In genomic region chr4:133024969-133025685, GRCm38 (mm10) we compare ENCODE assay signal across 9 mouse cellular contexts. TPM values are rescaled to one million over a fixed set of nuclear protein-coding genes. Genes with fewer than 3 reads are reported as not detected.
DNase-seq lines count a peak whose midpoint lies in the region; ATAC-seq and TF ChIP-seq lines count a peak whose summit lies in the region.
"Had no signal": no experiment of that assay in that cellular context is flagged by ENCODE, and none has a peak within 500 bp of the region (broad histone marks: within the 10 kb centered on the region; RNA-seq: fewer than 3 reads in every experiment).

No protein-coding gene starts in this region.

- no peak for TF ChIP-seq POLR2A in cerebellum, adult 2 months (IDR thresholded peaks at IDR 0.05; ENCODE audit: borderline replicate concordance, insufficient read depth, low read length)

- TF ChIP-seq CTCF in cerebellum, adult 2 months (IDR thresholded peaks at IDR 0.05; ENCODE audit: borderline replicate concordance, insufficient read depth, low read depth, low read length), result no peak

- peak; percentile 36 for DNase-seq in right cerebral cortex, postnatal 14 days
- no peak for DNase-seq in right cerebral cortex, postnatal 4 days
- no peak for DNase-seq in hindbrain, embryonic 14.5 days (ENCODE audit: low spot score)
- DNase-seq in lung, postnatal 4 days, result peak; percentile 64 to 86
- no peak for DNase-seq in urinary bladder, postnatal 25 days (ENCODE audit: low spot score)
- DNase-seq in cerebellum, adult 2 months, result no peak
- DNase-seq: liver, embryonic 13.5 days had no signal

- H3K9me3 ChIP-seq in forebrain, embryonic 15.5 days, result no peaks in the 10 kb centered on the region
- no peaks in the 10 kb centered on the region for H3K9me3 ChIP-seq in hindbrain, embryonic 14.5 days (ENCODE audit: control insufficient read depth, low read length)
- H3K9me3 ChIP-seq: liver, embryonic 13.5 days had no signal

- H3K4me2 ChIP-seq in forebrain, embryonic 15.5 days (replicated peaks), result no peak overlapping the region
- H3K4me2 ChIP-seq in hindbrain, embryonic 14.5 days (replicated peaks), result 0 out of 2 replicates have a peak overlapping the region, but pooled peaks have one; percentile 8
- H3K4me2 ChIP-seq: liver, embryonic 13.5 days had no signal

- H3K36me3 ChIP-seq in forebrain, embryonic 15.5 days, result no peaks in the 10 kb centered on the region
- peaks cover 7% of the 10 kb centered on the region; the same call in 1 of the 2 replicates for H3K36me3 ChIP-seq in hindbrain, embryonic 14.5 days (replicated peaks; ENCODE audit: control insufficient read depth, insufficient read depth)
- H3K36me3 ChIP-seq: liver, embryonic 13.5 days had no signal

- H3K27ac ChIP-seq in forebrain, embryonic 15.5 days (replicated peaks), result peak overlapping the region; percentile 39
- H3K27ac ChIP-seq in hindbrain, embryonic 14.5 days, result peak overlapping the region; percentile 75
- no peak overlapping the region for H3K27ac ChIP-seq in cerebellum, adult 2 months (ENCODE audit: insufficient read depth, low read length)
- H3K27ac ChIP-seq: liver, embryonic 13.5 days had no signal

- H3K27me3 ChIP-seq in forebrain, embryonic 15.5 days, result no peaks in the 10 kb centered on the region
- no peaks in the 10 kb centered on the region for H3K27me3 ChIP-seq in hindbrain, embryonic 14.5 days (ENCODE audit: control insufficient read depth, insufficient read depth, low read length)
- H3K27me3 ChIP-seq in cerebellum, adult 2 months (ENCODE audit: control insufficient read depth, insufficient read depth, low read length), result no peaks in the 10 kb centered on the region
- H3K27me3 ChIP-seq: liver, embryonic 13.5 days had no signal

- H3K4me1 ChIP-seq in forebrain, embryonic 15.5 days, result peaks cover 70% of the 10 kb centered on the region
- peaks cover 72% of the 10 kb centered on the region for H3K4me1 ChIP-seq in hindbrain, embryonic 14.5 days (replicated peaks; ENCODE audit: control insufficient read depth, insufficient read depth, low read length)
- peaks cover 72% of the 10 kb centered on the region for H3K4me1 ChIP-seq in cerebellum, adult 2 months (ENCODE audit: control insufficient read depth, insufficient read depth, low read length)

- no peak overlapping the region for H3K4me3 ChIP-seq in forebrain, embryonic 15.5 days
- no peak overlapping the region for H3K4me3 ChIP-seq in hindbrain, embryonic 14.5 days (replicated peaks; ENCODE audit: low read length)
- no peak overlapping the region for H3K4me3 ChIP-seq in cerebellum, adult 2 months (replicated peaks; ENCODE audit: insufficient read depth, low read depth, low read length)
- H3K4me3 ChIP-seq: liver, embryonic 13.5 days had no signal

- WGBS in forebrain, embryonic 15.5 days, result 11% methylated on average over 10 of the region's 10 CpGs
- 15% methylated on average over 9 of the region's 10 CpGs for WGBS in hindbrain, embryonic 14.5 days
- WGBS in cerebellum, adult 2 months, result 14% methylated on average over 10 of the region's 10 CpGs

- ATAC-seq in forebrain, embryonic 15.5 days (replicated peaks), result no peak
- peak; percentile 31; the same call in 1 of the 2 replicates for ATAC-seq in hindbrain, embryonic 14.5 days (ENCODE audit: low FRiP score)
- no peak for ATAC-seq in CD4-positive, CD25-positive, alpha-beta regulatory T cell, adult 4 months

- H3K9ac ChIP-seq in forebrain, embryonic 15.5 days (replicated peaks), result no peak overlapping the region
- 0 out of 2 replicates have a peak overlapping the region, but pooled peaks have one; percentile 9 for H3K9ac ChIP-seq in hindbrain, embryonic 14.5 days
- H3K9ac ChIP-seq: liver, embryonic 13.5 days had no signal

RNA-seq across cellular contexts. Expression of gene Ahdc1, which starts 14.1 kb away (rescaled TPM):
- polyA plus RNA-seq in forebrain, embryonic 15.5 days (2015; fragmentation: Nextera tagmentation; extraction: Ambion mirVana), result 14.2 and 17.0 TPM in 2 replicates
- 12.9 and 13.4 TPM in 2 replicates for polyA plus RNA-seq in hindbrain, embryonic 14.5 days (2014; fragmentation: Nextera tagmentation; extraction: Ambion mirVana)
- 1 to 10 TPM; 2.6 to 3.7 TPM for polyA plus RNA-seq in CD4-positive, CD25-positive, alpha-beta regulatory T cell, adult 4 months (2017; shearing (Covaris generic))
- 30.8 and 34.3 TPM in 2 replicates for polyA plus RNA-seq in cerebellum, adult 2 months (2012; rRNA removed)

RNA-seq across cellular contexts. Expression of gene Fgr, which starts 51.2 kb away (rescaled TPM):
- 0.06 TPM in 1 of 2 replicates, not detected in the other for polyA plus RNA-seq in forebrain, embryonic 15.5 days (2015; fragmentation: Nextera tagmentation; extraction: Ambion mirVana)
- 0.14 and 0.17 TPM in 2 replicates for polyA plus RNA-seq in hindbrain, embryonic 14.5 days (2014; fragmentation: Nextera tagmentation; extraction: Ambion mirVana)
- 1 to 10 TPM; 3.7 to 8.2 TPM for polyA plus RNA-seq in CD4-positive, CD25-positive, alpha-beta regulatory T cell, adult 4 months (2017; shearing (Covaris generic))
- polyA plus RNA-seq in cerebellum, adult 2 months (2012; rRNA removed), result 0.32 and 0.38 TPM in 2 replicates

Comparison
In these comparisons a context has a peak if more than half of its experiments do, and no peak if none do; other contexts are left out.
1. DNase-seq: peak in right cerebral cortex, postnatal 14 days (single experiment) and lung, postnatal 4 days (2 of 2); none in right cerebral cortex, postnatal 4 days (single experiment), hindbrain, embryonic 14.5 days (single experiment), urinary bladder, postnatal 25 days (single experiment) and cerebellum, adult 2 months (0 of 2).